Mouse (Mus musculus) hindbrain, embryonic 13.5 days (tissue): Measurements from ENCODE around the gene Dnase2a. TPM values are rescaled to one million over a fixed set of nuclear protein-coding genes. Genes with fewer than 3 reads are reported as not detected.
"Not testable (repeated sequence)": the region's sequence is repeated elsewhere in the genome, so short reads cannot be mapped to it uniquely, and the experiment has no call there.

Experiments
- ATAC-seq: fragments of 200-750 bp; cut with Nextera tagmentation; 2 replicates; pipeline ENCODE4 v1.8.0; 2017; ENCODE audit warnings: moderate TSS enrichment; ENCODE audit not compliant: low FRiP score
- H3K27ac ChIP-seq: fragments of 300-500 bp; sonication (generic); 2 replicates; pipeline ENCODE4 v1.5.1; 2015; ENCODE audit warnings: inconsistent platforms, mild to moderate bottlenecking, moderate library complexity
- H3K27me3 ChIP-seq: fragments of 300-500 bp; sonication (generic); 2 replicates; pipeline ENCODE4 v1.6.1; 2015; ENCODE audit warnings: mild to moderate bottlenecking, inconsistent platforms
- H3K36me3 ChIP-seq: fragments of 300-500 bp; sonication (generic); 2 replicates; pipeline ENCODE4 v1.6.1; 2015; ENCODE audit warnings: mild to moderate bottlenecking, inconsistent platforms
- H3K4me1 ChIP-seq: fragments of 300-500 bp; sonication (generic); replicated peaks from 2 replicates; pipeline ENCODE4 v1.6.1; 2015; ENCODE audit warnings: inconsistent platforms
- H3K4me2 ChIP-seq: fragments of 300-500 bp; sonication (generic); 2 replicates; pipeline ENCODE4 v1.6.1; 2015; ENCODE audit warnings: inconsistent platforms, mild to moderate bottlenecking, moderate library complexity
- H3K4me3 ChIP-seq: fragments of 300-500 bp; sonication (generic); 2 replicates; pipeline ENCODE4 v1.5.1; 2015; ENCODE audit warnings: mild to moderate bottlenecking, inconsistent platforms
- H3K9ac ChIP-seq: fragments of 300-500 bp; sonication (generic); 2 replicates; pipeline ENCODE4 v1.6.1; 2015; ENCODE audit warnings: mild to moderate bottlenecking, inconsistent platforms
- H3K9me3 ChIP-seq: fragments of 300-500 bp; sonication (generic); 2 replicates; pipeline ENCODE4 v1.6.1; 2016; ENCODE audit warnings: inconsistent platforms
- WGBS: fragments of 180-500 bp; shearing (Covaris S2); methylation state at CpG from one replicate; pipeline ENCODE4 v1.1.7; 2015; 5-methylcytosine and 5-hydroxymethylcytosine counted together
- polyA plus RNA-seq: library from polyadenylated mRNA; unstranded; fragments of >200 nt; fragmentation: Nextera tagmentation; extraction: Ambion mirVana; gene quantifications from 2 replicates; pipeline ENCODE4 v1.2.1, GENCODE M21; 2015

Gene Dnase2a
- polyA plus RNA-seq, 1 experiment from 2014 or later = 5.8 TPM

- H3K36me3 ChIP-seq = peaks cover 18% of the 10 kb centered on the region
- peak within 1 kb of the TSS; percentile 84 for H3K9ac ChIP-seq
- H3K9me3 ChIP-seq = no peaks in the 10 kb centered on the region
- H3K27ac ChIP-seq = peak within 1 kb of the TSS; percentile 70; the same call in 1 of the 2 replicates
- WGBS = under 1% methylated on average over 11 of the region's 11 CpGs
- peak within 1 kb of the TSS; percentile 86 for H3K4me2 ChIP-seq
- H3K4me3 ChIP-seq = peak within 1 kb of the TSS; percentile 77
- no peaks in the 10 kb centered on the region for H3K27me3 ChIP-seq
- ATAC-seq = peak; percentile 99
- peaks cover 21% of the 10 kb centered on the region for H3K4me1 ChIP-seq
Observed at GRCm38 (mm10) chr8:84893709-84894134, 14.6 kb upstream of the Dnase2a start, which contains the start of gene Gcdh. TSS of gene Gcdh (minus strand) at chr8:84893921.

GRCm38 (mm10) chr8:84895963-84896362 lies 12.4 kb upstream of the Dnase2a start:
- ATAC-seq = no peak
- no peak overlapping the region for H3K9ac ChIP-seq
- no peaks in the 10 kb centered on the region for H3K9me3 ChIP-seq
- H3K27ac ChIP-seq = no peak overlapping the region
- no peak overlapping the region for H3K4me2 ChIP-seq
- peaks cover 2% of the 10 kb centered on the region; the same call in 1 of the 2 replicates for H3K36me3 ChIP-seq
- no peak overlapping the region for H3K4me3 ChIP-seq
- H3K4me1 ChIP-seq = peaks cover 21% of the 10 kb centered on the region
- WGBS = 85% methylated on average over 5 of the region's 5 CpGs
- peaks cover 18% of the 10 kb centered on the region; the same call in 1 of the 2 replicates for H3K27me3 ChIP-seq

GRCm38 (mm10) chr8:84901071-84901470 lies 7.3 kb upstream of the Dnase2a start:
- ATAC-seq = no peak
- Histone ChIP-seq H3K4me3 (no peak overlapping the region), H3K36me3 (no peaks in the 10 kb centered on the region), H3K27ac (no peak overlapping the region), H3K9ac (no peak overlapping the region), H3K4me1 (peaks cover 14% of the 10 kb centered on the region), H3K27me3 (peaks cover 56% of the 10 kb centered on the region), H3K9me3 (no peaks in the 10 kb centered on the region), H3K4me2 (no peak overlapping the region)
- WGBS = 67% methylated on average over 4 of the region's 4 CpGs

GRCm38 (mm10) chr8:84901752-84902151 lies 6.6 kb upstream of the Dnase2a start, which contains the start of gene Klf1:
TSS of gene Klf1 (plus strand) at chr8:84901928.
- no peak for ATAC-seq
- Histone ChIP-seq H3K36me3 (no peaks in the 10 kb centered on the region), H3K4me2 (peak within 1 kb of the TSS; percentile 79), H3K9ac (peak within 1 kb of the TSS; percentile 62), H3K27me3 (peaks cover 56% of the 10 kb centered on the region), H3K9me3 (no peaks in the 10 kb centered on the region), H3K27ac (no peak within 1 kb of the TSS), H3K4me3 (peak within 1 kb of the TSS; percentile 46), H3K4me1 (peaks cover 14% of the 10 kb centered on the region)
- WGBS = 80% methylated on average over 3 of the region's 3 CpGs

- 3% methylated on average over 24 of the region's 24 CpGs for WGBS
- peak overlapping the region; percentile 79 for H3K4me2 ChIP-seq
- peaks cover 14% of the 10 kb centered on the region for H3K4me1 ChIP-seq
- H3K27ac ChIP-seq = no peak overlapping the region
- H3K9ac ChIP-seq = peak overlapping the region; percentile 62
- peaks cover 56% of the 10 kb centered on the region for H3K27me3 ChIP-seq
- H3K4me3 ChIP-seq = peak overlapping the region; percentile 46
- H3K36me3 ChIP-seq = no peaks in the 10 kb centered on the region
- H3K9me3 ChIP-seq = no peaks in the 10 kb centered on the region
- ATAC-seq = peak; percentile 25
Observed at GRCm38 (mm10) chr8:84902367-84902919, 5.9 kb upstream of the Dnase2a start.

- H3K4me1 ChIP-seq = peaks cover 15% of the 10 kb centered on the region
- ATAC-seq = peak; percentile 88
- peak overlapping the region; percentile 79 for H3K4me2 ChIP-seq
- WGBS = under 1% methylated on average over 68 of the region's 68 CpGs
- H3K9me3 ChIP-seq = no peaks in the 10 kb centered on the region
- H3K27me3 ChIP-seq = peaks cover 56% of the 10 kb centered on the region
- peak overlapping the region; percentile 62 for H3K9ac ChIP-seq
- no peaks in the 10 kb centered on the region for H3K36me3 ChIP-seq
- H3K27ac ChIP-seq = no peak overlapping the region
- H3K4me3 ChIP-seq = peak overlapping the region; percentile 46
Observed at GRCm38 (mm10) chr8:84902920-84903661, 5.3 kb upstream of the Dnase2a start.

- WGBS = 93% methylated on average over 7 of the region's 7 CpGs
Observed at GRCm38 (mm10) chr8:84904351-84904750, 4.0 kb upstream of the Dnase2a start.

GRCm38 (mm10) chr8:84907037-84907436 lies 1.3 kb upstream of the Dnase2a start:
- Histone ChIP-seq H3K9me3 (no peaks in the 10 kb centered on the region), H3K4me2 (no peak overlapping the region), H3K9ac (no peak overlapping the region), H3K36me3 (peaks cover 27% of the 10 kb centered on the region), H3K4me1 (peaks cover 27% of the 10 kb centered on the region), H3K27me3 (peaks cover 61% of the 10 kb centered on the region), H3K27ac (no peak overlapping the region), H3K4me3 (no peak overlapping the region)
- ATAC-seq = no peak
- WGBS = 91% methylated on average over 9 of the region's 9 CpGs

More at GRCm38 (mm10) chr8:84904351-84904750, 4.0 kb upstream of the Dnase2a start:
- no peak overlapping the region for H3K9ac ChIP-seq
- no peak overlapping the region for H3K4me2 ChIP-seq
- H3K4me3 ChIP-seq = no peak overlapping the region
- no peak overlapping the region for H3K27ac ChIP-seq
- peaks cover 58% of the 10 kb centered on the region for H3K27me3 ChIP-seq
- peaks cover 27% of the 10 kb centered on the region for H3K4me1 ChIP-seq
- no peak for ATAC-seq
- 0 out of 2 replicates have a peak, but pooled peaks cover under 1% of the 10 kb centered on the region for H3K36me3 ChIP-seq
- H3K9me3 ChIP-seq = no peaks in the 10 kb centered on the region

GRCm38 (mm10) chr8:84907493-84907892 lies 867 bp upstream of the Dnase2a start:
- WGBS = 78% methylated on average over 8 of the region's 8 CpGs
- Histone ChIP-seq H3K27me3 (peaks cover 61% of the 10 kb centered on the region), H3K4me3 (no peak overlapping the region), H3K4me1 (peaks cover 29% of the 10 kb centered on the region), H3K4me2 (no peak overlapping the region), H3K36me3 (peaks cover 31% of the 10 kb centered on the region), H3K27ac (no peak overlapping the region), H3K9ac (no peak overlapping the region), H3K9me3 (no peaks in the 10 kb centered on the region)
- ATAC-seq = no peak

- 29% methylated on average over 7 of the region's 7 CpGs for WGBS
- not testable (repeated sequence) for ATAC-seq
Observed at GRCm38 (mm10) chr8:84907979-84908378, 381 bp upstream of the Dnase2a start.

GRCm38 (mm10) chr8:84909162-84909767 lies 905 bp downstream of the Dnase2a start:
- H3K9ac ChIP-seq = peak overlapping the region; percentile 58
- 55% methylated on average over 20 of the region's 20 CpGs for WGBS
- H3K4me1 ChIP-seq = peaks cover 25% of the 10 kb centered on the region
- no peak overlapping the region for H3K27ac ChIP-seq
- peak overlapping the region; percentile 56 for H3K4me2 ChIP-seq
- H3K9me3 ChIP-seq = no peaks in the 10 kb centered on the region
- peaks cover 67% of the 10 kb centered on the region for H3K27me3 ChIP-seq
- ATAC-seq = peak; percentile 12; the same call in 1 of the 2 replicates
- H3K4me3 ChIP-seq = peak overlapping the region; percentile 38
- peaks cover 45% of the 10 kb centered on the region for H3K36me3 ChIP-seq

More at GRCm38 (mm10) chr8:84907979-84908378, 381 bp upstream of the Dnase2a start:
- peaks cover 36% of the 10 kb centered on the region for H3K36me3 ChIP-seq
- not testable (repeated sequence) for H3K27ac ChIP-seq, H3K9me3 ChIP-seq, H3K9ac ChIP-seq
- H3K27me3 ChIP-seq = peaks cover 61% of the 10 kb centered on the region
- H3K4me2 ChIP-seq = peak overlapping the region; percentile 56
- peak overlapping the region; percentile 38 for H3K4me3 ChIP-seq
- H3K4me1 ChIP-seq = peaks cover 29% of the 10 kb centered on the region

GRCm38 (mm10) chr8:84909949-84910348 lies 1.6 kb downstream of the Dnase2a start:
- no peaks in the 10 kb centered on the region for H3K9me3 ChIP-seq
- no peak for ATAC-seq
- peaks cover 52% of the 10 kb centered on the region for H3K36me3 ChIP-seq
- H3K27ac ChIP-seq = no peak overlapping the region
- H3K9ac ChIP-seq = no peak overlapping the region
- no peak overlapping the region for H3K4me2 ChIP-seq
- peaks cover 25% of the 10 kb centered on the region for H3K4me1 ChIP-seq
- no peak overlapping the region for H3K4me3 ChIP-seq
- peaks cover 67% of the 10 kb centered on the region for H3K27me3 ChIP-seq
- WGBS = 86% methylated on average over 5 of the region's 5 CpGs
